Mouse (Mus musculus): ENCODE measurements around the gene Olfr1211.

Gene Olfr1211

DNA sequence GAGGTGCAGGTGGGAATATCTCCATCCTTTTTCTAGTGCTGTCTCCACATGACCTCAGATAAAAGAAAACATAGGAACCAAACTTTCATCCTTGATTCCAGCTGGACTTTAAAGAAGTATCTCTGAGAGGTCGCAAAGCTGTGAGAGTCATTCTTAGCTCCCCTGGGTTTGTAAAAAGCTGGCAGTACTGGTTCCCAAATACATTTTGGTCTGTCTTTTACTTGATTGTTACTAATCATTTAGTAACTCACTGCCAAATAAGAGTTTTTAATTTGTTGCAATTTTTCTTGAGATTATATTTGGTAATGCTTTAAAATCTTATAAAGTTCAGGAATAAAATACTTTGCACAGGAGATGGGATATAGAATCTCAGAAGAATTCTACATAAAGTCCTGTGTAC is at the start of gene Olfr1211:
Gene Olfr1211, minus strand, starts transcription at position 101 of the 400 bp plus-strand sequence.
- no peak for DNase-seq

DNA sequence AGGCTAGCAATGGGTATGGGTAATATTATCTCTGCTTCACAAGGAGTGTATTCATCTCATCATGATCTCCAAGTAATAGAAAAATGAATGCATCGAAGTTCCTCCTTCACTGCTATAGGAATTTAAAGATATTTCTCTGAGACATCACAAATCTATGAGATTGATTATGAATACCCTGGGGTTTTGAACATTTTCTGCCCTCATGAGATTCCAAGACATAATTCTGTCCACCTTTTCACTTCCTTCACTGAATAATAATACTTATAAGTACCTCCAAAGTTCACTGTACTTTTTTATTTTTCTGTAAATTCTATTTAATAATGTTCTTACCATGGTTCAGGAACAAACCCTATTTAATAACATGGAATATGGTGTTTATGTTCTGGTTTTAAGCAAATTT is 42.3 kb upstream of the Olfr1211 start, which contains the start of gene Gm13762:
Gene Gm13762, minus strand, starts transcription at position 101 of the 400 bp plus-strand sequence.
- no peak for DNase-seq

DNA sequence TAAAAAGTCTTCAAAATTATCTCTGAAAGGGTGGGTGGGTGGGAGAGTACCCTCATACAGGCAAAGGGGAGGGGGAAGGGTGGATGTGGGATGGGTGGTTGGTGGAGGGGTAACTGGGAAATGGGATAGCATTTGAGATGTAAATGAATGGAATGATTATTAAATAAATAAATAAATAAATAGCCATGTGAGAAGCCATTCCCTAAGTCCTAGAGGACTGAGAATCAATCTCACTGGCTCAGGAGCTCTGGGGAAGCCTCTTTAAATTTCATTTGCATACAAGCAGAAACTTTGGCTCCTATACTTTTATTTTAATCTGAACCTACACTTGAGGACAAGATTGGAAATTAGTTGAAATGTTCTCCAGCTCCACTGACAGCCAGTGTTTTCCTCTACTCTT is 15.8 kb upstream of the Olfr1211 start, which contains the start of gene Olfr1212:
Gene Olfr1212, plus strand, starts transcription at position 301 of the 400 bp plus-strand sequence.
- DNase-seq: no peak

DNA sequence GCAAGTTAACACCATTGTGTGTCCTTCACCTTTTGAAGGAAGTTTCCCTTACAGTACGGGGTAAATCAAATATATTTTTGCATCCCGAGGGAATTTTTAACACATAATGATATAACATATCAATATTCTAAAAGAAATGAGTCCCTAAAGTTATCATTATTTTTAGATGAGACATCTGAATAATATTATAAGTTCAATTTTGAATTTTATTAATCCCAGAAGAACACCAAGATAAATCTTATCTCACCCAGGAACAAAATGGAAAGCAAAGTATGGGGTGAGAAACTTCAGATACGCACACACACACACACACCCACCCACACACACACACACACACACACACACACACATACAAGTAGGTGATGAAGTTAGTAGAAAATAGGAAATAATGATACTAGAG is 22.9 kb downstream of the Olfr1211 start, which contains the start of gene Olfr1209:
Gene Olfr1209, minus strand, starts transcription at position 101 of the 400 bp plus-strand sequence.
- DNase-seq: no peak

DNA sequence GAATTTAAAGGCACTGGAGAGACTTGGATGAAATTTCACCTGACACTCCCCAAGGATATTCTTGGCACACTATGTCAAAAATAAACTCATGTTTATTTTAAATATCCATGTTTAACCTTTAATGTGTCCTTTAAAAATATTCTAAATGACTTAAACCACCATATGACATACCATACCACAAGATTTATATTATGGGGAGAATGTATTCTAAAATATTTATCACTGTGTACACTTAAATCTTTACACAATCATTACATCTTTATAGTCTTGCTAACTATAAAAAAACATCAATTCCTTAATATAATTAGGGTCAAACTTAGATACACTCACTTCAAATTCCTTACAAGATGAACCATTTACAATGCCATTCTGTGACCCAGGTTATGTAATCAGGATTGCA is 35.7 kb downstream of the Olfr1211 start, which contains the start of gene Olfr1208:
Gene Olfr1208, minus strand, starts transcription at position 101 of the 400 bp plus-strand sequence.
- no peak for DNase-seq

Data from right cerebral cortex, postnatal 14 days (tissue).